Mouse (Mus musculus) forebrain, embryonic 12.5 days (tissue): ENCODE data around the gene Gnb1l. TPM values are rescaled to one million over a fixed set of nuclear protein-coding genes. Genes with fewer than 3 reads are reported as not detected.

ENCODE experiments used
- ATAC-seq: fragments of 200-750 bp; cut with Nextera tagmentation; 2 replicates; pipeline ENCODE4 v1.8.0; 2017; ENCODE audit warnings: moderate TSS enrichment; ENCODE audit not compliant: low FRiP score
- H3K27ac ChIP-seq: fragments of 300-500 bp; sonication (generic); 2 replicates; pipeline ENCODE4 v1.5.1; 2016; ENCODE audit warnings: mild to moderate bottlenecking
- H3K27me3 ChIP-seq: fragments of 300-500 bp; sonication (generic); 2 replicates; pipeline ENCODE4 v1.6.1; 2016; ENCODE audit warnings: mild to moderate bottlenecking
- H3K36me3 ChIP-seq: fragments of 300-500 bp; sonication (generic); replicated peaks from 2 replicates; pipeline ENCODE4 v1.6.1; 2016; ENCODE audit warnings: mild to moderate bottlenecking
- H3K4me1 ChIP-seq: fragments of 300-500 bp; sonication (generic); 2 replicates; pipeline ENCODE4 v1.6.1; 2016
- H3K4me2 ChIP-seq: fragments of 300-500 bp; sonication (generic); 2 replicates; pipeline ENCODE4 v1.6.1; 2016; ENCODE audit warnings: mild to moderate bottlenecking, moderate library complexity
- H3K4me3 ChIP-seq: fragments of 300-500 bp; sonication (generic); replicated peaks from 2 replicates; pipeline ENCODE4 v1.5.1; 2016; ENCODE audit warnings: mild to moderate bottlenecking
- H3K9ac ChIP-seq: fragments of 300-500 bp; sonication (generic); 2 replicates; pipeline ENCODE4 v1.6.1; 2016; ENCODE audit warnings: mild to moderate bottlenecking
- H3K9me3 ChIP-seq: fragments of 300-500 bp; sonication (generic); 2 replicates; pipeline ENCODE4 v1.6.1; 2016
- WGBS: fragments of 180-500 bp; shearing (Covaris S2); methylation state at CpG from one replicate; pipeline ENCODE4 v1.1.7; 2016; 5-methylcytosine and 5-hydroxymethylcytosine counted together
- polyA plus RNA-seq: library from polyadenylated mRNA; unstranded; fragments of >200 nt; fragmentation: Nextera tagmentation; extraction: Ambion mirVana; gene quantifications from 2 replicates; pipeline ENCODE4 v1.2.1, GENCODE M21; 2016

Gnb1l gene
- polyA plus RNA-seq, 1 experiment from 2014 or later, result 14.7 TPM

DNA sequence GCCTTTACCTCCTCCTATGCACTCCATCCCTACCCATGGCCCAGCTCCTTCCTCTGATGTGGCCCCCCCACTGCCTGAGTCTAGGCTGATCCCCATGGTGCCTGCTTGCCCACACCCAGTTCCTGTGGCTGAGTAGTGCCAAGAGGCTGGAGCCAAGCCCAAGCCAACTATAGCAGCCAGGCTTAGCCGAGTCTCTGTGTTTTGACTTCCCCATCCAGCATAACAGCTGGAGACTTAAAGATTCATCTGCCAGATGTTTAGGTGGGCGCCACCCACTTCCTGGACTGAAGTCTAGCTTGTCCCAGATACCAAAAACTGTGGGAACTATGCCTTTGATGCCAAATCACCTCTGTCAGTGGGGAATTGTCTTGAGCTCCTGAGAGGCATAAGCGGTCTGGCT, 34.2 kb upstream of the Gnb1l start:
- H3K9me3 ChIP-seq, result no peaks in the 10 kb centered on the region
- H3K4me3 ChIP-seq, result no peak overlapping the region
- H3K27ac ChIP-seq, result no peak overlapping the region
- H3K27me3 ChIP-seq, result no peaks in the 10 kb centered on the region
- ATAC-seq, result no peak
- peaks cover 1% of the 10 kb centered on the region; the same call in 1 of the 2 replicates for H3K36me3 ChIP-seq
- H3K9ac ChIP-seq, result no peak overlapping the region
- H3K4me1 ChIP-seq, result peaks cover 17% of the 10 kb centered on the region
- WGBS, result 83% methylated on average over 3 of the region's 3 CpGs
- H3K4me2 ChIP-seq, result no peak overlapping the region

DNA sequence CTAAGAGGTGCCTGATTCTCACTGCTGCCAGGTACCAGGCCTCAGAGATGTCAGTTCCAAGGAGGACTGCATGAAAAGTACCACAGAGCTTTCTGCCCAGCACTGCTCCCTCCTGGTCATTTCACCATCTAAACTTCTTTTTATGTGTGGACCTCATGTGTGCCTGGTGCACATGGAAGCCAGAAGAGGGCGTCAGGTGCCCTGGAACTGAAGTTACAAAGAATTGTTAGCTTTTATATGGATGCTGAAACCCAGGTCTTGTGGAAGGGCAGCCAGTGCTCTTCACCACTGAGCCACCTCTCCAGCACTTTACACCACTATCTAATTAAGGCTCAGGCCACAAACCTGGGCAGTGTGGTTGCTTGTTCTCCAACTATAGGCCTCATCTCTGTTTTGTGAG, 27.7 kb upstream of the Gnb1l start:
- 31% methylated on average over 1 of the region's 1 CpGs for WGBS

DNA sequence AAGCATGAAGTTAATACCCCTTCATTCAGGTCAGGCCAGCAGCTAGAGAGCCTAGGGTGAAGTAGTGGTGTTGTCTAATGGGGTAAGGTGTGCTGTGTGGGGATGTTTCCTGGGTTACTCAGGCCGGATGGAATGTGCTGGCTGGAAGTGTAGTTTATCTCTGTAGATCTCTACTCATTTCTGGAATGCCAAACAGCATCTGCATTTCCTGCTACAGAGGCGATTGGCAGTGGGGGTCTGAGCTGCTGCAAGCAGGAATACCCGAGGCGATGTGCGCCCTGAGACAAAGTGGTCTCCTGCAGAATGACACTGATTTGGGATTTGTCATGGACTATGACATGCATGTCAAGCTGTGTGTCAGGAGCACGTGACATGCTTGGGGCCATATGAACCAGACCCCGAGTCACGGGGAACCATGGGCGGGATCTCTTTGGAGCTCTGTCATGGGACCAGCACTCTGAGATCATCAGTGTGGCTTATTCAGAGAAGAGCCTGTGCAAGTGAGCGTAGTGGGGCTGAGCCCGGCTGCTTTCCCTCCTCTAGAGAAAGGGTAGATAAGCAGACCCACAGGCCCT, 27.0 kb upstream of the Gnb1l start:
- H3K36me3 ChIP-seq, result peaks cover 10% of the 10 kb centered on the region; the same call in 1 of the 2 replicates
- peaks cover 10% of the 10 kb centered on the region for H3K4me1 ChIP-seq
- 91% methylated on average over 11 of the region's 11 CpGs for WGBS

More for the DNA sequence above, 27.7 kb upstream of the Gnb1l start:
- no peak overlapping the region for H3K4me2 ChIP-seq
- H3K36me3 ChIP-seq, result peaks cover 10% of the 10 kb centered on the region; the same call in 1 of the 2 replicates
- no peak overlapping the region for H3K27ac ChIP-seq
- no peaks in the 10 kb centered on the region for H3K27me3 ChIP-seq
- no peak overlapping the region for H3K9ac ChIP-seq
- peaks cover 10% of the 10 kb centered on the region for H3K4me1 ChIP-seq
- no peak for ATAC-seq
- no peaks in the 10 kb centered on the region for H3K9me3 ChIP-seq
- no peak overlapping the region for H3K4me3 ChIP-seq

DNA sequence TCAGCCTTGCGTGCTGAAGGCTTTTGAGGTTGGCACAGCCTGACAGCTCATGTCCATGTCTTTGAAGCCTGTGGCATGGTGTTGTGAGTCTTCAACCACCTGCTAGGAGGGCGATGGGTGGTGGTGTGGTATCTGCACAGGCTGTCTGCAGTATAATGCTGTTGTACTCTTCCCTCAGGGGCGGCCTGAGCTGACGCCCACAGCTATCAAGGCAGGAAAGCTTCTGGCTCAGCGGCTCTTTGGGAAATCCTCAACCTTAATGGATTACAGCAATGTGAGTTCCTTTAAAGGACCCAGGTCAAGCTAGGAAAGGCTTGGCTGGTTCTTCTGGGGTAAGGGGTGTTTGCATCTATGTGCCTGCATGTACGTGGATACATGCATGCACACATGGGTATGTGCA, 26.5 kb upstream of the Gnb1l start:
- WGBS, result 80% methylated on average over 6 of the region's 6 CpGs
- Histone ChIP-seq H3K4me3 (no peak overlapping the region), H3K27ac (no peak overlapping the region), H3K36me3 (peaks cover 10% of the 10 kb centered on the region; the same call in 1 of the 2 replicates), H3K9ac (no peak overlapping the region), H3K4me1 (peaks cover 10% of the 10 kb centered on the region), H3K9me3 (no peaks in the 10 kb centered on the region), H3K27me3 (no peaks in the 10 kb centered on the region), H3K4me2 (no peak overlapping the region)
- ATAC-seq, result no peak

More for the DNA sequence above, 27.0 kb upstream of the Gnb1l start:
- Histone ChIP-seq H3K27ac (no peak overlapping the region), H3K9ac (no peak overlapping the region), H3K4me3 (no peak overlapping the region), H3K9me3 (no peaks in the 10 kb centered on the region), H3K27me3 (no peaks in the 10 kb centered on the region), H3K4me2 (no peak overlapping the region)
- ATAC-seq, result no peak

DNA sequence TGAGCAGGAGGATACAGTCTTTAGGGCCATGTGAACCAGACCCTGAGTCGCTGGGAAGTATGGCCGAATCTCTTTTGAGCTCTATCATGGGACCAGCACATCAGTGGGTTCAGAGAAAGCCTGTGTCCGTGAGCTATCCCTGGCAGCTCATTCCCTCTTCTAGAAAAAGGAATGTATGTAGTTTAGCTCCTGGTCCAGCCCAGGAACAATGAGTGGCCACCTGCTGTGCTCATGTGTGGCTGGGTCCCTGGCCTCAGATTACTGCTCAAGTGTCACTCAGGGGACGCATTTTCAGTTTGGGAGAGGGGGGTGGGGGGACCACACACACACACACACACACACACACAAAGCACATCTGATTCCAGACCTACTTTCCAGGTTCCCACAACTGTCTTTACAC, 26.1 kb upstream of the Gnb1l start:
- ATAC-seq, result no peak
- H3K4me3 ChIP-seq, result no peak overlapping the region
- peaks cover 10% of the 10 kb centered on the region; the same call in 1 of the 2 replicates for H3K36me3 ChIP-seq
- WGBS, result 57% methylated on average over 4 of the region's 4 CpGs
- no peak overlapping the region for H3K4me2 ChIP-seq
- H3K27ac ChIP-seq, result 0 out of 2 replicates have a peak overlapping the region, but pooled peaks have one; percentile 5
- H3K27me3 ChIP-seq, result no peaks in the 10 kb centered on the region
- H3K9me3 ChIP-seq, result no peaks in the 10 kb centered on the region
- H3K9ac ChIP-seq, result no peak overlapping the region; the same call in 1 of the 2 replicates
- peaks cover 10% of the 10 kb centered on the region for H3K4me1 ChIP-seq

DNA sequence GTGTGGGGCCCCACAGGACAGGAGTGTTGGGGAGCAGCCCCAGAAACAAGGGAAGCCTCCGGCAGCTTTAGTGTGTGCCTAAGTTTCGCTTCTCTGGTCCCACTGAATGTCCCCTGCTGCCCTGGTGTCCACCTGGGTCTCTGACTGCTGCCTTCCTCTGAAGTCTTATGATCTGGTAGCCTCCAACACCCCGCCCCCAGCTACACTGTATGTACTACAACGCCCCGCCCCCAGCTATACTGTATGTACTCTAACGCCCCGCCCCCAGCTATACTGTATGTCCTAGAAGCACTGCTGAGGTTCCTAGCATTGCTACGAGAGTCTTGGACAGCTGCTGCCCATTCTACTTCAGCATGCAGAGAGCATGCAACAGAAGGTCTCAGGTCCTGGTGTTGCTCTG, 25.5 kb upstream of the Gnb1l start:
- Histone ChIP-seq H3K27ac (no peak overlapping the region), H3K36me3 (peaks cover 10% of the 10 kb centered on the region; the same call in 1 of the 2 replicates), H3K27me3 (no peaks in the 10 kb centered on the region), H3K4me2 (no peak overlapping the region), H3K9ac (no peak overlapping the region; the same call in 1 of the 2 replicates), H3K4me3 (no peak overlapping the region), H3K4me1 (peaks cover 10% of the 10 kb centered on the region), H3K9me3 (no peaks in the 10 kb centered on the region)
- no peak for ATAC-seq
- 94% methylated on average over 8 of the region's 8 CpGs for WGBS

DNA sequence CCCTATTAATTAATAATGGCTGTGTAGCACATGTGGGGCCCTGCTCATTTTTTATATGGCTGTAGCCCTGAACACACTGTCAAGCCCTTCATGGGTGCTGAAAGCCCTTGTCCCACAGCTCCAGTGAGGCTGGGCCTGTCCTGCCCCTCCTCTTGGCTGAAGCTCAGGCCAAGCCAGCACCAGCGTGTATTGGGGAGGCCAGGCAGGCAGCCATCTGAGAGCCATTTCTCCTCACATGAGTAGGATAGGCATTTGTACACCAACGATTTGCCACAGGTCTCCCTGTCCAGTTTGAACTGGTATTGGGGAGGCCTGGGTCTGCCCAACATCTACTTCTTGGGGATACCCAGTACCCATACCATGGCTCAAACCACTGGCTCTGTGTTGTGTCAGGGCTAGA, 24.5 kb upstream of the Gnb1l start:
- Histone ChIP-seq H3K4me1 (peaks cover 10% of the 10 kb centered on the region), H3K9ac (no peak overlapping the region), H3K27ac (no peak overlapping the region), H3K36me3 (peaks cover 10% of the 10 kb centered on the region; the same call in 1 of the 2 replicates), H3K27me3 (no peaks in the 10 kb centered on the region), H3K4me3 (no peak overlapping the region), H3K9me3 (no peaks in the 10 kb centered on the region), H3K4me2 (no peak overlapping the region)
- no peak for ATAC-seq
- WGBS, result 86% methylated on average over 2 of the region's 2 CpGs

DNA sequence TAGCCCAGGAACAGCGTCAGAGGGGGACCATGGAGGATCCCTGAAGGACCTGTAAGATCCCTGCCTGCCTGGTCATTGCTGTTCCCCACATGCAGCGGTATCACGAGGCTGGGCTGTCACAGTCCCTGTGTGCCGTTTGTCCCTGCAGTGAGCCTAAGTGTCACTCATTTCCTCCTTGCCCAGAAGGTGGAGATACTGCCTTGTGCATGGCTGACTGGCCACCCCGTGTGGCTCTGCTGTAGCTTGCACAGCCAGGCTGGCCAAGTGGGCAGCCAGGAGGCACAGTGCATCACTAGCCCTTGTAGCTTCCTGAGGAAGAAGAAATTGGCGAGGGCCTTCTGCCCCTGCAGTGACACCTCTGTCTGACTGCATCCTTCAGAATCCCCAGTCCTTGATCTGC, 20.5 kb upstream of the Gnb1l start:
- 73% methylated on average over 6 of the region's 6 CpGs for WGBS
- no peak for ATAC-seq

DNA sequence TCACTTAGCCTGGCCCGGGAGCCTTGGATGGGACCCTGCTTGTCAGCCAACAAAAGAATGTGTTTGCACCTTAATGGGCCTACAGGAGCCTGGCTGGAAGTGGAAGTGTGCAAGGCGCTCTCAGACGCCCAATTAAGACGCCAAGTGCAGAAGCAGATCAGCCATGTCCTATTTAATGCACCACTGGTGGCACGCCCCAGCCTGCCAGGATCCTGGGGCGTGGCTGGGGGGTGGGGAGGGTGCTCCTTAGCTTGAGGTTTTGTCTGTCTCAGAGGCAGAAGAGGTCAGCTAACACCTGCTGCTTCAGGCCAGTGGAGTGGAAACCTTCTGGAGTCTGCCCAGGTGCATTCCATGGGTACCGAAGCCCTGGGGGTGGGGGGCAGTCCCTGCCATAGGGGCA, 18.8 kb upstream of the Gnb1l start:
- ATAC-seq, result no peak
- Histone ChIP-seq H3K9me3 (no peaks in the 10 kb centered on the region), H3K4me2 (no peak overlapping the region), H3K4me3 (no peak overlapping the region), H3K27ac (no peak overlapping the region), H3K9ac (no peak overlapping the region), H3K36me3 (0 out of 2 replicates have a peak, but pooled peaks cover 3% of the 10 kb centered on the region), H3K27me3 (no peaks in the 10 kb centered on the region), H3K4me1 (peaks cover 18% of the 10 kb centered on the region)
- WGBS, result 25% methylated on average over 7 of the region's 7 CpGs

More for the DNA sequence above, 20.5 kb upstream of the Gnb1l start:
- H3K9ac ChIP-seq, result no peak overlapping the region
- 0 out of 2 replicates have a peak, but pooled peaks cover 3% of the 10 kb centered on the region for H3K36me3 ChIP-seq
- H3K4me1 ChIP-seq, result peaks cover 6% of the 10 kb centered on the region
- H3K27me3 ChIP-seq, result no peaks in the 10 kb centered on the region
- no peaks in the 10 kb centered on the region for H3K9me3 ChIP-seq
- H3K4me2 ChIP-seq, result no peak overlapping the region
- no peak overlapping the region for H3K4me3 ChIP-seq
- no peak overlapping the region for H3K27ac ChIP-seq

DNA sequence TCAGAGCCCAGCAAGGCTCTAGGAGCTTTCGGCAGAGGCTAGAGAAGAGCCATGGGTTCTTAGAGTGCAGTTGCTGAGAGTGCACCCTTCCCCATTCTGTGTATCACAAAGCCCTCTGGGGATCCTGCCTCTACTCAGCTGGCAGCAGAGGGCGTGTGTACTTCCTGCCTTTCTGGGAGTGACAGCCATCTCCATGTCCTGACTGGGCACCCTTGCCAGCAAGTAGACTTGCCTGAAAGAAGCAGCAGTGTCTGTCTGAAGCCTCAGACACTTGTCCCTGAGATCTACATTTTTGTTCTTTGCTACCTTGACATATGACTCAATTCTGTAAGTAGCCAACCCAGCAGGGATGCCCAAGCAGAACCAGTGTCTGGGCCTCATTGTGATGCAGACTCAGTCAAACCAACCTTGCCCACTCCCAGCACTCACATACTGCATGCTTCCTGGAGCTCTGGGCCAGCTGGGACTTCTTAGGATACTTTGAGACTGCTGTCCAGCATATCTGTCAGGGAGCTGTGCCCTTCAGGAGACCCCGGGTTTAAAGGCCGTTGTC, 17.5 kb upstream of the Gnb1l start:
- H3K27ac ChIP-seq, result no peak overlapping the region
- no peak overlapping the region for H3K4me2 ChIP-seq
- 62% methylated on average over 4 of the region's 4 CpGs for WGBS
- H3K9me3 ChIP-seq, result no peaks in the 10 kb centered on the region
- H3K9ac ChIP-seq, result no peak overlapping the region
- H3K4me3 ChIP-seq, result no peak overlapping the region
- H3K36me3 ChIP-seq, result no peaks in the 10 kb centered on the region
- no peak for ATAC-seq
- peaks cover 25% of the 10 kb centered on the region for H3K4me1 ChIP-seq
- no peaks in the 10 kb centered on the region for H3K27me3 ChIP-seq

DNA sequence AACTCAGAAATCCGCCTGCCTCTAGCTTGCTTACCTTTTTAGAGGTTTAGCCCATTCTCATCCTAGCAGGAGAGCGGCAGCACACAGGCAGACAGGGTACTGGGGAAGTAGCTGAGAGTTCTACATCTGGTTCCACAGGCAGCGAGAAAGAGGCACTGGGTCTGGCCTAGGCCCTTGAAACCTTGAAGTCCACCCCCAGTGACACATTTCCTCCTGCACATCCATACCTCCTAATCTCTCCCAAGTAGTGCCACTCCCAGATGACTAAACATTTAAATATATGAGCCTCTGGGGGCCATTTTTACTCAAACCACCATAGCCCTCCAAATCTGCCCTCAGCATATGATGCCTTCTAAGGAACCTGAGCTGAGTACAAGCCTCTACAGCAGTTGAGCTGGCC, 16.1 kb upstream of the Gnb1l start:
- Histone ChIP-seq H3K4me1 (peaks cover 25% of the 10 kb centered on the region), H3K9me3 (no peaks in the 10 kb centered on the region), H3K9ac (no peak overlapping the region), H3K27ac (no peak overlapping the region), H3K4me2 (no peak overlapping the region), H3K27me3 (no peaks in the 10 kb centered on the region), H3K36me3 (no peaks in the 10 kb centered on the region), H3K4me3 (no peak overlapping the region)
- no peak for ATAC-seq
- 91% methylated on average over 3 of the region's 3 CpGs for WGBS

DNA sequence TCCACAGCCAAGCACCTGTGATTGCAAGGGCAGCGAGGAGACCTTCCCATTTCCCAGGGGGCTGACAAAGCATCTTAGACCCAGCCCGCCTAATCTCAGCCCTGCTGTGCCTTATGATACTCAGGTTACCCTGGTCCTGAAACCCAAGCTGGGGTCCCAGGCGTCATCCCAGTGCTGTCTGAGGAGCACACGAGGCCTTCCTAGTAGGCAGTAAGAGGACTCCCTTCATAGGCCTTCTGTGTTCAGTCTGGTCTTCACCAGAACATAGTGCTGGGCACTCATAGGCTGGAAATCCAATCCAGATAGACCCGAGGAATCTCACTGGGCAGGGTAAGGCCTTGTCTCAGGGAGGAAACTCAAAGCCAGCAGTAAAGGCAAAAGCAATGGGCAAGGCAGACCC, 14.7 kb upstream of the Gnb1l start:
- no peaks in the 10 kb centered on the region for H3K9me3 ChIP-seq
- H3K9ac ChIP-seq, result peak overlapping the region; percentile 1; the same call in 1 of the 2 replicates
- H3K4me2 ChIP-seq, result no peak overlapping the region
- 0 out of 2 replicates have a peak overlapping the region, but pooled peaks have one; percentile 36 for H3K27ac ChIP-seq
- ATAC-seq, result no peak
- H3K36me3 ChIP-seq, result no peaks in the 10 kb centered on the region
- H3K4me1 ChIP-seq, result peaks cover 25% of the 10 kb centered on the region
- 56% methylated on average over 5 of the region's 5 CpGs for WGBS
- no peak overlapping the region for H3K4me3 ChIP-seq
- H3K27me3 ChIP-seq, result no peaks in the 10 kb centered on the region

DNA sequence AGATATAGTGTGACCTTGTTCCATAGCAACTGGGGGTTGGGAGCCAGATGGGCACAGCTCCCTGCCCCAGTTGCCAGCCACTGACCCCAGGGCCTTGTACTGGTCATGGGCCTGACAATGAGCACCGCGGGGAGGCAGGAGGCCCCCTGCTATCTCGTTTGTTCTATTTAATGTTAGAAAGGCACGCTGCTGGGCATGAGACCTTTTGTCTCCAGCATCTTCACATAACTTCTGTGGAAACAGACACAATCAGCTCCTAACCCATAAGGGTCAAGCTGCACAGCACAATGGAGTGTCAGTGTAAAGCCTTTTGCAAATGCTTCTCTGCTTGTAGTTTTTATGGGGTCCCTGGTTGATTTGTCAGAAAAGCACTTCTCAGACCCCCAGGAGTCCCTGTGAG, 14.1 kb upstream of the Gnb1l start:
- 5% methylated on average over 4 of the region's 4 CpGs for WGBS
- Histone ChIP-seq H3K9me3 (no peaks in the 10 kb centered on the region), H3K27me3 (no peaks in the 10 kb centered on the region), H3K36me3 (no peaks in the 10 kb centered on the region), H3K4me2 (no peak overlapping the region), H3K9ac (no peak overlapping the region), H3K4me3 (no peak overlapping the region), H3K4me1 (peaks cover 22% of the 10 kb centered on the region), H3K27ac (0 out of 2 replicates have a peak overlapping the region, but pooled peaks have one; percentile 6)
- ATAC-seq, result no peak
